21 mouse cellular contexts compared by ENCODE assay signal in the genomic region with DNA sequence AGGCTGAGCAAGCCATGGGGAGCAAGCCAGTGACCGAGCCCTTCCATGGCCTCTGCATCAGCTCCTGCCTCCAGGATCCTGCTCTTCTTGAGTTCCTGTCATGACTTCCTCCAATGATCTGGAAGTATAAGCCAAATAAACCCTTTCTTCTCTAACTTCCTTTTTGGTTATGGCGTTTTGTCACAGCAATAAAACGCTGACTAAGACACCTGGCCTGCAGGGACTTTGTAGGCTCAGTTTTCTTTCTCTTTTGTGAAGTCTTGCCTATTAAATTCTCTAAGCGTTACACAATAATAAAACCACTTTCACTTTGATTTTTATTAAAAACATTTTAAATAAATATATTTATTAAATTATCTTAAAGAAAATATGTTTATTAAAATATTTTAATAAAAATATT. TPM values are rescaled to one million over a fixed set of nuclear protein-coding genes. Genes with fewer than 3 reads are reported as not detected.
DNase-seq lines count a peak whose midpoint lies in the region; ATAC-seq and TF ChIP-seq lines count a peak whose summit lies in the region.
"Had no signal": no experiment of that assay in that cellular context is flagged by ENCODE, and none has a peak within 500 bp of the region (broad histone marks: within the 10 kb centered on the region; RNA-seq: fewer than 3 reads in every experiment).

No protein-coding gene starts in this region.

- peaks cover 11% of the 10 kb centered on the region; the same call in 1 of the 2 replicates for H3K4me1 ChIP-seq in intestine, embryonic 15.5 days (replicated peaks)
- H3K4me1 ChIP-seq in intestine, postnatal 0 days (replicated peaks; ENCODE audit: control insufficient read depth, insufficient read depth, low read length), result no peaks in the 10 kb centered on the region
- H3K4me1 ChIP-seq in CH12.LX (ENCODE audit: control insufficient read depth in 1 of 2, insufficient read depth in 2 of 2), result peaks cover 3 to 20% of the 10 kb centered on the region in 2 experiments
- peaks cover 33% of the 10 kb centered on the region for H3K4me1 ChIP-seq in bone marrow macrophage, adult 2 months (ENCODE audit: control insufficient read depth, insufficient read depth, low read length)
- H3K4me1 ChIP-seq in small intestine, adult 2 months (ENCODE audit: control insufficient read depth, insufficient read depth, insufficient read length, low read length), result peaks cover 11% of the 10 kb centered on the region; the same call in 1 of the 2 replicates
- H3K4me1 ChIP-seq: embryonic facial prominence, embryonic 13.5 days; hindbrain, embryonic 12.5 days had no signal

- H3K36me3 ChIP-seq in intestine, embryonic 15.5 days, result no peaks in the 10 kb centered on the region
- H3K36me3 ChIP-seq in intestine, postnatal 0 days (ENCODE audit: control insufficient read depth, insufficient read depth), result no peaks in the 10 kb centered on the region
- no peaks in the 10 kb centered on the region for H3K36me3 ChIP-seq in CH12.LX (replicated peaks in 1 of 2; ENCODE audit: control insufficient read depth in 1 of 2, insufficient read depth in 1 of 2, low read length in 1 of 2)
- no peaks in the 10 kb centered on the region for H3K36me3 ChIP-seq in small intestine, adult 2 months (ENCODE audit: control insufficient read depth, insufficient read depth, low read length)
- H3K36me3 ChIP-seq: embryonic facial prominence, embryonic 13.5 days; forebrain, embryonic 12.5 days; G1E; heart, embryonic 10.5 days; hindbrain, embryonic 12.5 days had no signal

- H3K27me3 ChIP-seq in intestine, embryonic 15.5 days (replicated peaks), result no peaks in the 10 kb centered on the region
- H3K27me3 ChIP-seq in intestine, postnatal 0 days (replicated peaks; ENCODE audit: control insufficient read depth, insufficient read depth, low read length), result no peaks in the 10 kb centered on the region
- H3K27me3 ChIP-seq in CH12.LX (replicated peaks), result no peaks in the 10 kb centered on the region
- H3K27me3 ChIP-seq in small intestine, adult 2 months (ENCODE audit: control insufficient read depth, insufficient read depth, low read length), result no peaks in the 10 kb centered on the region
- H3K27me3 ChIP-seq: embryonic facial prominence, embryonic 13.5 days; forebrain, embryonic 12.5 days; hindbrain, embryonic 12.5 days had no signal

- no peak for TF ChIP-seq CTCF in intestine, postnatal 0 days (IDR thresholded peaks at IDR 0.05; ENCODE audit: low read depth)
- no peak for TF ChIP-seq CTCF in CH12.LX (conservative IDR thresholded peaks at IDR 0.05 in 1 of 2, IDR thresholded peaks at IDR 0.05 in 1 of 2; ENCODE audit: low read depth in 2 of 2, low read length in 2 of 2)
- no peak for TF ChIP-seq CTCF in bone marrow macrophage, adult 2 months (IDR thresholded peaks at IDR 0.05; ENCODE audit: low read depth, low read length)
- TF ChIP-seq CTCF in small intestine, adult 2 months (IDR thresholded peaks at IDR 0.05; ENCODE audit: extremely low read depth, insufficient read length, insufficient replicate concordance, low read depth, low read length), result no peak

- H3K79me2 ChIP-seq in CH12.LX (replicated peaks; ENCODE audit: control insufficient read depth, extremely low read depth, insufficient read depth, poor library complexity, severe bottlenecking), result no peaks in the 10 kb centered on the region

- no peak overlapping the region for H3K4me2 ChIP-seq in intestine, embryonic 15.5 days (replicated peaks)
- no peak overlapping the region for H3K4me2 ChIP-seq in intestine, postnatal 0 days (replicated peaks; ENCODE audit: low read depth)
- H3K4me2 ChIP-seq in CH12.LX (ENCODE audit: insufficient read depth, low read depth, poor library complexity, severe bottlenecking), result 0 out of 2 replicates have a peak overlapping the region, but pooled peaks have one; percentile 14
- H3K4me2 ChIP-seq: embryonic facial prominence, embryonic 13.5 days; forebrain, embryonic 12.5 days; hindbrain, embryonic 12.5 days had no signal

- WGBS in intestine, embryonic 15.5 days, result 80% methylated on average over 4 of the region's 4 CpGs
- 70% methylated on average over 4 of the region's 4 CpGs for WGBS in intestine, postnatal 0 days
- WGBS in small intestine, adult 2 months, result 60% methylated on average over 4 of the region's 4 CpGs

- no peak for TF ChIP-seq RAD21 in CH12.LX (IDR thresholded peaks at IDR 0.05; ENCODE audit: low read depth, low read length)

- H3K9me3 ChIP-seq in intestine, embryonic 15.5 days, result no peaks in the 10 kb centered on the region
- H3K9me3 ChIP-seq in intestine, postnatal 0 days (ENCODE audit: control insufficient read depth), result no peaks in the 10 kb centered on the region
- peaks cover 9% of the 10 kb centered on the region for H3K9me3 ChIP-seq in CH12.LX (replicated peaks; ENCODE audit: low read length)
- H3K9me3 ChIP-seq: embryonic facial prominence, embryonic 13.5 days; forebrain, embryonic 12.5 days; heart, embryonic 10.5 days; hindbrain, embryonic 12.5 days had no signal

- H3K9ac ChIP-seq in intestine, embryonic 15.5 days, result no peak overlapping the region
- no peak overlapping the region for H3K9ac ChIP-seq in intestine, postnatal 0 days (ENCODE audit: low read depth, low read length)
- H3K9ac ChIP-seq in CH12.LX (ENCODE audit: insufficient read depth, low read depth), result no peak overlapping the region
- H3K9ac ChIP-seq: embryonic facial prominence, embryonic 13.5 days; forebrain, embryonic 12.5 days; hindbrain, embryonic 12.5 days had no signal

- no peak for DNase-seq in CH12.LX (ENCODE audit: extremely low read depth)
- no peak for DNase-seq in adrenal gland, postnatal 4 days (ENCODE audit: low spot score in 2 of 2)
- no peak for DNase-seq in frontal cortex, postnatal 14 days (ENCODE audit: low spot score in 2 of 2)
- DNase-seq: adrenal gland, adult 8-10 months; adrenal gland, postnatal 36 days; cerebellum, adult 18-20 months; cerebellum, adult 9-11 months; cerebellum, postnatal 36 days; gastrocnemius, postnatal 25 days; heart, postnatal 4 days had no signal

- ATAC-seq in intestine, embryonic 15.5 days, result no peak
- no peak for ATAC-seq in intestine, postnatal 0 days
- ATAC-seq: forebrain, embryonic 16.5 days; hindbrain, embryonic 16.5 days had no signal

- in situ Hi-C loops in CH12.LX (cut with MboI; ENCODE audit: low pct_ligation_motif_present, low pct_unique_long_range_greater_than_20kb, low sequenced_read_pairs), result loop anchor here (25.0 kb wide), 1 partner anchor 785 kb away; a partner anchor contains a TSS

- H3K4me3 ChIP-seq in intestine, embryonic 15.5 days (replicated peaks), result no peak overlapping the region
- H3K4me3 ChIP-seq in intestine, postnatal 0 days (ENCODE audit: low read depth, low read length), result no peak overlapping the region
- no peak overlapping the region for H3K4me3 ChIP-seq in CH12.LX (replicated peaks in 1 of 3; ENCODE audit: low read depth in 2 of 3, low read length in 2 of 3, poor library complexity in 1 of 3)
- H3K4me3 ChIP-seq in bone marrow macrophage, adult 2 months (ENCODE audit: insufficient read depth, low read length), result no peak overlapping the region
- no peak overlapping the region for H3K4me3 ChIP-seq in small intestine, adult 2 months (ENCODE audit: low read depth, low read length)
- H3K4me3 ChIP-seq: embryonic facial prominence, embryonic 13.5 days; forebrain, embryonic 12.5 days; heart, embryonic 10.5 days; hindbrain, embryonic 12.5 days had no signal

- 0 out of 2 replicates have a peak overlapping the region, but pooled peaks have one; percentile 3 for H3K27ac ChIP-seq in intestine, embryonic 15.5 days
- no peak overlapping the region for H3K27ac ChIP-seq in intestine, postnatal 0 days (ENCODE audit: low read depth, low read length)
- no peak overlapping the region for H3K27ac ChIP-seq in CH12.LX (ENCODE audit: insufficient read depth, low read depth)
- H3K27ac ChIP-seq in bone marrow macrophage, adult 2 months (ENCODE audit: insufficient read depth, low read depth, low read length), result peak overlapping the region; percentile 98
- peak overlapping the region; percentile 52 for H3K27ac ChIP-seq in small intestine, adult 2 months (ENCODE audit: insufficient read depth, low read depth, low read length)
- H3K27ac ChIP-seq: embryonic facial prominence, embryonic 13.5 days; forebrain, embryonic 12.5 days; heart, embryonic 10.5 days; hindbrain, embryonic 12.5 days had no signal

- TF ChIP-seq EP300 in CH12.LX (IDR thresholded peaks at IDR 0.05; ENCODE audit: low read length), result no peak

- dilution Hi-C loops in CH12.LX (cut with MboI; ENCODE audit: extremely low pct_ligation_motif_present, extremely low pct_unique_long_range_greater_than_20kb, low sequenced_read_pairs), result no loop called here

- TF ChIP-seq POLR2A in CH12.LX (IDR thresholded peaks at IDR 0.05; ENCODE audit: low read depth, low read length), result no peak
- TF ChIP-seq POLR2A in bone marrow macrophage, adult 2 months (IDR thresholded peaks at IDR 0.05; ENCODE audit: borderline replicate concordance, low read depth, low read length), result no peak
- TF ChIP-seq POLR2A in small intestine, adult 2 months (IDR thresholded peaks at IDR 0.05; ENCODE audit: low read depth, low read length), result no peak

TF ChIP-seq in CH12.LX, 34 proteins besides CTCF, POLR2A, EP300 and RAD21:
- TF ChIP-seq JUND (conservative IDR thresholded peaks at IDR 0.05; ENCODE audit: low read depth, low read length) (no peak), ZKSCAN1 (IDR thresholded peaks at IDR 0.05; ENCODE audit: borderline replicate concordance, low read depth, low read length) (no peak), TCF12 (IDR thresholded peaks at IDR 0.05; ENCODE audit: low read depth, low read length) (no peak), MEF2A (IDR thresholded peaks at IDR 0.05; ENCODE audit: borderline replicate concordance, low read depth, low read length) (no peak), ZNF384 (IDR thresholded peaks at IDR 0.05; ENCODE audit: low read depth, low read length) (no peak), MAFK (IDR thresholded peaks at IDR 0.05; ENCODE audit: insufficient replicate concordance, low read length) (peak; percentile 83), POLR2AphosphoS2 (IDR thresholded peaks at IDR 0.05; ENCODE audit: low read depth, low read length) (no peak), GABPA (IDR thresholded peaks at IDR 0.05; ENCODE audit: insufficient replicate concordance, low read depth, low read length) (no peak), HCFC1 (IDR thresholded peaks at IDR 0.05; ENCODE audit: low read depth, low read length) (no peak)

RNA-seq across cellular contexts. Expression of a gene that starts 7.1 kb away (rescaled TPM):
- 14.7 and 15.2 TPM in 2 replicates for polyA plus RNA-seq in intestine, embryonic 15.5 days (2015; fragmentation: Nextera tagmentation; extraction: Ambion mirVana)
- 9.2 and 10.0 TPM in 2 replicates for polyA plus RNA-seq in intestine, postnatal 0 days (2015; fragmentation: Nextera tagmentation; extraction: Ambion mirVana)
- total RNA-seq in CH12.LX (2012; rRNA removed) (12.9 and 13.8 TPM in 2 replicates), CH12.LX (2014; rRNA removed) (10.5 and 10.8 TPM in 2 replicates)
- 11.4 and 12.1 TPM in 2 replicates for polyA plus RNA-seq in CH12.LX (2012; ENCODE audit: insufficient read length, low read depth)
- polyA plus RNA-seq in bone marrow macrophage, adult 2 months (2012; ENCODE audit: insufficient read depth, insufficient read length, missing spikeins), result 44.6 and 49.1 TPM in 2 replicates
- polyA plus RNA-seq in small intestine, adult 2 months (2012; rRNA removed), result 3.3 and 8.3 TPM in 2 replicates
- 10 to 100 TPM; 33.8 to 34.5 TPM for total RNA-seq in adrenal gland, postnatal 4 days (2021)

Comparison
In these comparisons a context has a peak if more than half of its experiments do, and no peak if none do; other contexts are left out.
1. H3K27ac ChIP-seq: peak in intestine, embryonic 15.5 days (single experiment), bone marrow macrophage, adult 2 months (single experiment) and small intestine, adult 2 months (single experiment); none in intestine, postnatal 0 days (single experiment) and CH12.LX (single experiment).